Mouse (Mus musculus) intestine, embryonic 15.5 days (tissue): Measurements from ENCODE around the gene Tmem132a. TPM values are rescaled to one million over a fixed set of nuclear protein-coding genes. Genes with fewer than 3 reads are reported as not detected.
A peak's percentile ranks its signal among the peaks of the same experiment; 100 is the strongest.

ENCODE experiments used
- ATAC-seq: fragments of 200-750 bp; cut with Nextera tagmentation; 2 replicates; pipeline ENCODE4 v1.8.0; 2017; ENCODE audit warnings: moderate TSS enrichment, moderate library complexity
- H3K27ac ChIP-seq: fragments of 300-500 bp; sonication (generic); 2 replicates; pipeline ENCODE4 v1.5.1; 2015; ENCODE audit warnings: mild to moderate bottlenecking, inconsistent platforms
- H3K27me3 ChIP-seq: fragments of 300-500 bp; sonication (generic); replicated peaks from 2 replicates; pipeline ENCODE4 v1.6.1; 2015; ENCODE audit warnings: inconsistent platforms
- H3K36me3 ChIP-seq: fragments of 300-500 bp; sonication (generic); 2 replicates; pipeline ENCODE4 v1.6.1; 2015; ENCODE audit warnings: inconsistent platforms
- H3K4me1 ChIP-seq: fragments of 300-500 bp; sonication (generic); replicated peaks from 2 replicates; pipeline ENCODE4 v1.6.1; 2015; ENCODE audit warnings: inconsistent platforms
- H3K4me2 ChIP-seq: fragments of 300-500 bp; sonication (generic); replicated peaks from 2 replicates; pipeline ENCODE4 v1.6.1; 2015; ENCODE audit warnings: mild to moderate bottlenecking, inconsistent platforms
- H3K4me3 ChIP-seq: fragments of 300-500 bp; sonication (generic); replicated peaks from 2 replicates; pipeline ENCODE4 v1.5.1; 2015; ENCODE audit warnings: inconsistent platforms
- H3K9ac ChIP-seq: fragments of 300-500 bp; sonication (generic); 2 replicates; pipeline ENCODE4 v1.6.1; 2015; ENCODE audit warnings: inconsistent platforms
- H3K9me3 ChIP-seq: fragments of 300-500 bp; sonication (generic); 2 replicates; pipeline ENCODE4 v1.6.1; 2016; ENCODE audit warnings: inconsistent platforms
- WGBS: fragments of 180-500 bp; shearing (Covaris S2); methylation state at CpG from one replicate; pipeline ENCODE4 v1.1.7; 2015; 5-methylcytosine and 5-hydroxymethylcytosine counted together
- polyA plus RNA-seq: library from polyadenylated mRNA; unstranded; fragments of >200 nt; fragmentation: Nextera tagmentation; extraction: Ambion mirVana; gene quantifications from 2 replicates; pipeline ENCODE4 v1.2.1, GENCODE M21; 2015

The Tmem132a gene
- polyA plus RNA-seq, 1 experiment from 2014 or later = 37.7 TPM

- H3K4me2 ChIP-seq = no peak overlapping the region
- H3K27me3 ChIP-seq = no peaks in the 10 kb centered on the region
- H3K4me3 ChIP-seq = no peak overlapping the region
- H3K9ac ChIP-seq = no peak overlapping the region
- no peaks in the 10 kb centered on the region for H3K9me3 ChIP-seq
- 0 out of 2 replicates have a peak overlapping the region, but pooled peaks have one; percentile 22 for H3K27ac ChIP-seq
- no peaks in the 10 kb centered on the region for H3K36me3 ChIP-seq
- no peaks in the 10 kb centered on the region for H3K4me1 ChIP-seq
- 56% methylated on average over 16 of the region's 16 CpGs for WGBS
- no peak for ATAC-seq
Measured at GRCm38 (mm10) chr19:10841721-10842626, 27.8 kb downstream of the Tmem132a start.

- Histone ChIP-seq H3K36me3 (no peaks in the 10 kb centered on the region), H3K27ac (no peak within 1 kb of the TSS), H3K9me3 (no peaks in the 10 kb centered on the region), H3K4me1 (no peaks in the 10 kb centered on the region), H3K4me3 (no peak within 1 kb of the TSS), H3K9ac (no peak within 1 kb of the TSS), H3K27me3 (no peaks in the 10 kb centered on the region), H3K4me2 (no peak within 1 kb of the TSS)
- WGBS = 77% methylated on average over 15 of the region's 15 CpGs
- ATAC-seq = no peak
Measured at GRCm38 (mm10) chr19:10839010-10839892, 30.5 kb downstream of the Tmem132a start, which contains the start of gene Slc15a3. TSS of gene Slc15a3 (plus strand) at chr19:10839727.

- H3K4me2 ChIP-seq = no peak overlapping the region
- H3K9ac ChIP-seq = no peak overlapping the region
- H3K36me3 ChIP-seq = no peaks in the 10 kb centered on the region
- H3K27me3 ChIP-seq = no peaks in the 10 kb centered on the region
- WGBS = 39% methylated on average over 3 of the region's 3 CpGs
- H3K27ac ChIP-seq = no peak overlapping the region
- no peaks in the 10 kb centered on the region for H3K9me3 ChIP-seq
- H3K4me1 ChIP-seq = no peaks in the 10 kb centered on the region
- no peak overlapping the region for H3K4me3 ChIP-seq
- no peak for ATAC-seq
Measured at GRCm38 (mm10) chr19:10835671-10836070, 34.1 kb downstream of the Tmem132a start.

DNA sequence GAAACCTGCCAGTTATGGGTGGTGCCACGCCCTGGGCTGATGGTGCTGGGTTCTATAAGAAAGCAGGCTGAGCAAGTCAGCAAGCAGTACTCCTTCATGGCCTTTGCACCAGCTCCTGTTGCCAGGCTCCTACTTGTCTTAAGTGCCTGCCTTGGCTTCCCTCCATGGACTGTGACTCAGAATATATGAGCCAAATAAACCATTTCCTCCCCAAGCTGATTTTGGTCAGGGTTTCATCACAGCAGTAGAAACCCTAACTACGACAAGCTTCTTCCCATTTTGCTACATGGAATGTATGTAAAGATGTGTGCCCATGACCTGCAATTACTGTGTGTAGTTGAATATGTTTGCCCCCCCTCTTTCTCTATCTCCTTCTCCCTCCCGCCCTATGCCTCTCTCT lies 36.1 kb downstream of the Tmem132a start:
- Histone ChIP-seq H3K27me3 (no peaks in the 10 kb centered on the region; the same call in 1 of the 2 replicates), H3K9ac (no peak overlapping the region), H3K36me3 (no peaks in the 10 kb centered on the region), H3K27ac (no peak overlapping the region), H3K4me3 (no peak overlapping the region), H3K9me3 (no peaks in the 10 kb centered on the region), H3K4me2 (no peak overlapping the region), H3K4me1 (no peaks in the 10 kb centered on the region)
- 80% methylated on average over 3 of the region's 3 CpGs for WGBS
- no peak for ATAC-seq

DNA sequence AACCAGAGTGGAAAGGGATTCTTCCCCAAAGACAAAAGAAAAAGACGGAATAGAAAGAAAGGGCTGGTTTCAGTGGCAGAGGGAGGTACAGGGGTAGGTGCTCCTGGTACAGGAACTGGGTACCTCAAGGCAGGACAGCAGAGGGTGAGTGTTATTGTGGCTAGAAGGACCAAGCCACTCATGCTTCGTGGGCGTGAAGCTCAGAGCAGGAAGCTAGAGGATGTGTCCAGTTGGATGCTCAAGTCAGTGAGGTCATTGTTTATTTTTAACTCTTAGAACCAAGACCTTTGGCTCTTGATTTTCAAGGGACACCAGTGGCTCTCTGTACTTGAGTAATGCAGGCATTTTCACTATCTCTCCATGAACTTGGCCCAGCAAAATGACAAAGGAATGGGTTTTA lies 37.7 kb downstream of the Tmem132a start:
- 63% methylated on average over 3 of the region's 3 CpGs for WGBS
- Histone ChIP-seq H3K9me3 (no peaks in the 10 kb centered on the region), H3K4me1 (no peaks in the 10 kb centered on the region), H3K36me3 (no peaks in the 10 kb centered on the region), H3K4me3 (no peak overlapping the region), H3K4me2 (no peak overlapping the region), H3K27ac (no peak overlapping the region), H3K27me3 (no peaks in the 10 kb centered on the region; the same call in 1 of the 2 replicates), H3K9ac (no peak overlapping the region)
- ATAC-seq = no peak

- no peaks in the 10 kb centered on the region; the same call in 1 of the 2 replicates for H3K27me3 ChIP-seq
- no peak for ATAC-seq
- H3K4me2 ChIP-seq = no peak overlapping the region
- no peaks in the 10 kb centered on the region for H3K36me3 ChIP-seq
- 12% methylated on average over 5 of the region's 5 CpGs for WGBS
- H3K9ac ChIP-seq = no peak overlapping the region
- H3K4me1 ChIP-seq = no peaks in the 10 kb centered on the region
- no peak overlapping the region for H3K4me3 ChIP-seq
- H3K27ac ChIP-seq = no peak overlapping the region
- H3K9me3 ChIP-seq = no peaks in the 10 kb centered on the region
Measured at GRCm38 (mm10) chr19:10831424-10831823, 38.3 kb downstream of the Tmem132a start.

DNA sequence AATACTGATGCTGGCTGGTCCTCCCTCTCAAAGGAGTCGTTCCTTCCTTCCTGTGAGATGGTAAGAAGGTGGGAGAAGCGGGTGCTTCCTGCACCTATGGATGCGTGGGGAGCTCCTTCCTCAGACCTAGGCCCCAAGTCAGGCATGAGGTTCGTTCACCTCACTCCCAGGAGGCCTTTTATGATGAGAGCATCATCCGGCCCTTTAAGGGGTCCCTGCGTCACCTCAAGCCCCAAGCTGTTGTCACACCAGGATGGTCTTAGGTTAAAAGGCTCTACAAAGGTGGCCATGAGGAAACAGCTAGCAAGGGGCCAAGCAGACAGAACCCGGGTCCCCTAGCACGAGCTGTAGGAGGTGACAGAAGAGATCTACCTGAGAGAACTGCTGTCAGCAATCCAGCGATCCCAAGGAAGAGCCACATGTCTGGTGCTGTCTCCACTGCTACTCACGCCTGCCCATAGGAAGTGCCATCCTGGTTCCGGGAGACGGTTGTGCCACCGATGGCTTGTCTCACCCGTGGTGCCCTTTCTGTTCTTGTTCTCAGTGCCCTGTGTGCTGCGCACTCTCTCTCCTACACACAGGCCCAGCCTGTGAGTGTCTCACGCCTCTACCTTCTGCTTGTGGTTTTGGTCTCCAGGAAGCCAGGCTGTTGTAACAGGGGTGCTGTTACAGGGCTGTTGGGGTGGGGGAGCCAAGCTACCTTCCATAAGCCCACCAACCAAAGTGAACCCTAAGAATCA lies 40.1 kb downstream of the Tmem132a start, which contains the start of gene Cd6:
TSS of gene Cd6 (minus strand) at position 623 of the 740 bp plus-strand sequence.
- Histone ChIP-seq H3K4me3 (no peak within 1 kb of the TSS), H3K4me2 (no peak within 1 kb of the TSS), H3K36me3 (no peaks in the 10 kb centered on the region), H3K9me3 (no peaks in the 10 kb centered on the region), H3K4me1 (no peaks in the 10 kb centered on the region), H3K9ac (no peak within 1 kb of the TSS), H3K27me3 (no peaks in the 10 kb centered on the region; the same call in 1 of the 2 replicates), H3K27ac (no peak within 1 kb of the TSS)
- WGBS = 88% methylated on average over 16 of the region's 16 CpGs
- no peak for ATAC-seq

DNA sequence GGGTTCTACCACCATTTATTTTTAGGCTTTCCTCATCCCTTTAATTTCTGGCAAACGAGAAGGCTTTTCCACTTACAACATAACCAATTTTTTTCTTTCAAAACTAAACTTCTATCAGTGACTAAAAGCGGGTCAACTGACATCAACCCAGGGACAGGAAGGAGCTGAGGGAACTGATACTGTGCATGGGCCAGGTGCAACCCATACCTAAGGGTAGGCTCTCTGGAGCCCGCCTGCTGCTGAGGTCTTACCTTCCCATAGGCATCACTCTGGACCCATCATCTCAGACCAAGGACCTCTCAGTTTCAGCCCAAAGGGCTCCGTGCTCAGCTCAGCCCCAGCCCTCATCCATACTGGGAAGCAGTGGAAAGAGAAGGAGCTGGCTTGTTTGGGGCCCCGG lies 41.4 kb downstream of the Tmem132a start:
- no peaks in the 10 kb centered on the region for H3K4me1 ChIP-seq
- H3K4me3 ChIP-seq = no peak overlapping the region
- H3K9ac ChIP-seq = no peak overlapping the region
- no peaks in the 10 kb centered on the region; the same call in 1 of the 2 replicates for H3K27me3 ChIP-seq
- H3K4me2 ChIP-seq = no peak overlapping the region
- H3K9me3 ChIP-seq = no peaks in the 10 kb centered on the region
- H3K27ac ChIP-seq = no peak overlapping the region
- no peaks in the 10 kb centered on the region for H3K36me3 ChIP-seq
- 88% methylated on average over 5 of the region's 5 CpGs for WGBS
- no peak for ATAC-seq

GRCm38 (mm10) chr19:10824061-10824460 lies 45.7 kb downstream of the Tmem132a start:
- H3K4me2 ChIP-seq = no peak overlapping the region
- H3K36me3 ChIP-seq = no peaks in the 10 kb centered on the region
- H3K27me3 ChIP-seq = no peaks in the 10 kb centered on the region
- H3K9me3 ChIP-seq = no peaks in the 10 kb centered on the region
- H3K27ac ChIP-seq = no peak overlapping the region
- no peak overlapping the region for H3K9ac ChIP-seq
- no peak overlapping the region for H3K4me3 ChIP-seq
- ATAC-seq = no peak
- H3K4me1 ChIP-seq = no peaks in the 10 kb centered on the region
- WGBS = 78% methylated on average over 7 of the region's 7 CpGs

DNA sequence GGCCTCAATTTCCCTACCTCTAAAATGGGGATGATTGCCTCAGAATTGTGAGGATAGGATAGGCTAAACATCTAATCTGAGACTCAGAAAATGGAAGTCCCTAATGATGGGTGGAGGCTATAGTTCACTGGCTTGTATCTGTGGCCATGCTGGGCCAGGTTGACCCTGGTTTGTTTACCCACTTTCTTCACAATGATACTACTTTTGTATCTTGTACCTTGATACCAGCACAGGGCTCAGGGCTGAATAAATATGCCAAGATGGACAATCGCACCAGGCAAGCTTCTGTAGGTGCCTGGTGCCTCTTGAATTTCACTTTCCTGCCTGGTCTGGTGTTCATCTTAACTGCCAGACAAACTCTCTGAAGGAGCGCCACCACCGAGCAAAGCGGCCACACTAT lies 47.2 kb downstream of the Tmem132a start:
- Histone ChIP-seq H3K9ac (no peak overlapping the region), H3K27me3 (no peaks in the 10 kb centered on the region), H3K4me3 (no peak overlapping the region), H3K27ac (no peak overlapping the region), H3K9me3 (no peaks in the 10 kb centered on the region), H3K36me3 (no peaks in the 10 kb centered on the region), H3K4me1 (no peaks in the 10 kb centered on the region), H3K4me2 (no peak overlapping the region)
- 84% methylated on average over 4 of the region's 4 CpGs for WGBS
- ATAC-seq = no peak

DNA sequence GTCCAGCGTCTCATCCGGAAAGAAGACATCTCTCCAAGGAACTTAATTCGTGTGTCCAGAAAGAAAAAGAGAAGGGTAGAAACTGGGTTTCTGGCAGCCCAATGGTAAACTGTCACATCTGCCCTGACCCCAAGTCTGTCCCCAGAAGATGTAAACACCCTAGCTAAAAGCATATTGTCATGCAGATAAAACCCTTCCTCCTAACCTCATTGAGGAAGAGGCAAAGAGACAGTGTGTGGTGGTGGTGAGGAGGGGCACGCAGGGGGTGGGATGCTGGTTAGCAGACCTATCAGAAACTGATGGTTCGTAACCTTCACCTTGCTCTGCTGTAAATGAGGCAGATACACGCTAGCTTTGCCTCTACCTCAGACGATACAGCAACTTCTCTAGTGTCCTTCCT lies 48.4 kb downstream of the Tmem132a start:
- 70% methylated on average over 7 of the region's 7 CpGs for WGBS
- H3K4me2 ChIP-seq = no peak overlapping the region
- H3K27me3 ChIP-seq = no peaks in the 10 kb centered on the region
- no peak for ATAC-seq
- no peak overlapping the region for H3K9ac ChIP-seq
- H3K9me3 ChIP-seq = no peaks in the 10 kb centered on the region
- no peak overlapping the region for H3K27ac ChIP-seq
- H3K36me3 ChIP-seq = no peaks in the 10 kb centered on the region
- no peak overlapping the region for H3K4me3 ChIP-seq
- H3K4me1 ChIP-seq = no peaks in the 10 kb centered on the region
